Mouse (Mus musculus): ENCODE measurements around the gene Adam6b.
"Not testable (repeated sequence)": the region's sequence is repeated elsewhere in the genome, so short reads cannot be mapped to it uniquely, and the experiment has no call there.

Adam6b gene

DNA sequence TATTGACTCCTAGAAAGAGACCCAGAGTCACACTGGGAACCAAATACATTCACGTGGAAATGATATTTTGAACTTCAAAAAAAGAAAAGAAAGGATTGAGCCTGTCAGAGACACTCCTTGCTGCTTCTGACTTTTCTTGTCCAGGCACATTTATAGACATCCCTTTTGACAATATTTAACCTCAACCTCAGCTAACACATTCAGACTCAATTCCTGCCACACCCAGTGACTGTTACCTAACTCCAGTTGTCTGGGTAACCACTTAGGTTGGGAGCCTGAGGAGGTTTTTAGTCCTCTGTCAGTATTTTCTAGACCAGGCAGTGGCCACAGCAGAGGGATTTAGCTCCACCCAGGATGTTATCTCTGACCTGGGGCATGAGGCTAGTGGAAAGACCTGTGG is at the start of gene Adam6b:
Gene Adam6b, plus strand, starts transcription at position 301 of the 400 bp plus-strand sequence.
- DNase-seq (ENCODE audit: low spot score in 2 of 2): not testable (repeated sequence)

DNA sequence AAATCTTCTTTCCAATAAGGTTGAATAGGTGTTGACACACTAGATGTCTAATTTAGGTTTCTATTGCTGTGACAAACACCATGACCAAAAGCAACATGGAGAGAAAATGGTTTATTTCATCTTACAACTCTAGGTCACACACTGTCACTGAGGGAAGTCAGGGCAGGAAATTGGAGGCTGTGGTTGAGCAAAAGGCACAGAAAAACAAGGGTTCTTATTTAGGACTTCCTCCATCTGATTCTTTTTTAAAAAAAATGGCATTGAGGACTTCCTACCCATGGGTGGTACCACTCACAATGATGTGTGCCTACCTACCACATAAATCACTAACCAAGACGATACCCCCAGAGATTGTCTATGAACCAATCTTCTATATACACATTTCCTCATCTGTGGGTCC is 43.2 kb upstream of the Adam6b start:
- DNase-seq (ENCODE audit: low spot score in 2 of 2): no peak

DNA sequence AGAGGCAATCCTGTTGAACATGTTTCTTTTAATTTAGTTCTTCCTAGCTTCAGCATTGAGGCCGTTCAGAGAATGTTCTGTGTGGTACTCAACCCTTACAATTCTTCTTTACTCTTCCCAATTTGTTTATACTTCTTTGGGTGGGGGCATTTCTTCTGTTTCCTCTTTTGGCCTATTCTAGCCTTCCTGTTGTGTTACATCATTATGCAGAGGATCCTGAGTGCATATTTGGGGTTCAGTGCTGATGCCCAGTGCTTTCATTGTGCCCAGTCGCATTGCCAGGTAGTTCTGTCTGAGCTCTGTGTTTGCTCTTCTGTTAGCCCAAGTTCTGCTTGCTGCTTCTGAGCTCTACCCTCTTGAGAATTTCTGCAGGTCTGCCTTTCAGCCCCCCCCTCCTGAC is 13.1 kb upstream of the Adam6b start:
- DNase-seq (ENCODE audit: low spot score in 2 of 2): no peak

DNA sequence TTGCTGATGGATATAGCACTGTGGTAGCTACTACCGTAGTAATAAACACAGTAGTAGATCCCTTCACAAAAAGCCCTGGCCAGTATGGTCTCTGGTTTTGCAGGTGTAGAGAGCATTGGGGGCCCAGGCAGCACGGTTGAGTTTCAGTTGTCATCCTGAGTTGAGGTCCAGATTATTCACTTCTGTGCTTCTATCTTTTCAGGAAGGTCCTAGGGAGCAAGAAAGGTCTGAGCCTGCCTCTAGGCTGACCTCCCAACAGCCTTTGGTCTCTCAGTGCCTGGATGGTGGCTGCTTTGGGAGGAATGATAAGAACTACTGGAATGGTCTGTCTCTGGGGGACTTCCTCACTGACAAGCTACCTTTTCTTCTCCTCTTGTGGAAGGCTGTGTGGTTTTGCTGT is 7.2 kb upstream of the Adam6b start:
- no peak for DNase-seq (ENCODE audit: low spot score in 2 of 2)

DNA sequence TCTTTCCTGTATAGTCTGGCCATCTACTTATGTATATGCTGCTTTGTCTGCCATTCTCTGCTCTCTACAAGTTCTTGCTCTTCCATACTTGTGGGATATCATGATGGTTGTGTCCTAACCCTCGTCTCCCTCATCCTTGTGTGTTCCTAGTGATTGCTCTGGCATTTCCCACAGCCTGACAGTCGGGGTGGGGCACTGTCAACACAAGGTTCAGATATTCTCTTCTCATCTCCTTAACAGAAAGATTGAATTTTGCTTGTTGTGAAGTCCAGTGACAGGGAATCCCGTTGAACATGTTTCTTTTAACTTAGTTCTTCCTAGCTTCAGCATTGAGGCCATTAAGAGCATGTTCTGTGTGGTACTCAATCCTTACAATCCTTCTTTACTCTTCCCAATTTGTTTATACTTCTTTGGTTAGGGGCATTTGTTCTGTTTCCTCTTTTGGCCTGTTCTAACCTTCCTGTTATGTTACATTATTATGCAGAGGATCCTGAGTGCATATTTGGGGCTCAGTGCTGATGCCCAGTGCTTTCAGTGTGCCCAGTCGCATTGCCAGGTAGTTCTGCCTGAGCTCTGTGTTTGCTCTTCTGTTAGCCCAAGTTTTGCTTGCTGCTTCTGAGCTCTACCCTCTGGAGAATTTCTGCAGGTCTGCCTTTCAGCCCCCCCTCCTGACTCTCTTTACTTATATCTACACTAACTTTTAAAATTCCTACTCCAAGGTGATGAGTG is 6.5 kb upstream of the Adam6b start:
- DNase-seq (ENCODE audit: low spot score in 2 of 2): no peak

DNA sequence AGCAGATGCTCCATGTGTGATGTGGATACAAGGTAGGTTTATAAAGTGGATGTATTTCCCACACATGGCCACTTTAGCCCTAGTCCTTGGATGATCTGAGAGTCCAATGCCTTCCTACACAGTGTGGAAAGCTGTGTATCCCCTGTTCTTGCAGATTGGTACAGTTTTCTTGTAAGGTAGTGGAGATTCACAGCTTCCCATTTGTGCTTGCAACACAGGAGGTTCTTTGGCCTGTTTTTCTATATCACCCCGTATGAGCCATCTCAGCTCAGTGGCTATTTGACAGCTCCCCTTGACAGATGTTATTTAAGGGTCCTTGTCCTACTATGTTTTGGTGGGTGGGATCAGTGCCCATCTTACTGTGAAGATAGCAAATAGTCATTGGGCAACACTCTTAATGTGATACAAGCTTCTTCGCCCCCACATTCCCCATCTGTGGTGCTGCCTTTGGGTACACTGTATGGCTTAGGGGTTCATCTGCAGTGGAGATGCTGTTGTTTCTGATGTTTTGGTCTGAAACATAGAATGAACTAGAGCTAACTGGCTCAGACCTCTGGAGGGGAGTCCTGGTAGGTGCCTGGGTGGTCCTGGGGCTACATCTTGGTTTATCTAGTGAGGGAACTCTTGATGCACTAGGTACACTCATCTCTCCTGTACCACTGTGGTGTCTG is 5.7 kb upstream of the Adam6b start:
- DNase-seq (ENCODE audit: low spot score in 2 of 2): no peak

- DNase-seq (ENCODE audit: low spot score in 2 of 2): no peak
These were observed 4.3 kb upstream of the Adam6b start for GRCm38 (mm10) chr12:113484971-113485485.

GRCm38 (mm10) chr12:113487693-113488092 is 1.6 kb upstream of the Adam6b start:
- DNase-seq (ENCODE audit: low spot score in 2 of 2): peak; percentile 20 to 31

DNA sequence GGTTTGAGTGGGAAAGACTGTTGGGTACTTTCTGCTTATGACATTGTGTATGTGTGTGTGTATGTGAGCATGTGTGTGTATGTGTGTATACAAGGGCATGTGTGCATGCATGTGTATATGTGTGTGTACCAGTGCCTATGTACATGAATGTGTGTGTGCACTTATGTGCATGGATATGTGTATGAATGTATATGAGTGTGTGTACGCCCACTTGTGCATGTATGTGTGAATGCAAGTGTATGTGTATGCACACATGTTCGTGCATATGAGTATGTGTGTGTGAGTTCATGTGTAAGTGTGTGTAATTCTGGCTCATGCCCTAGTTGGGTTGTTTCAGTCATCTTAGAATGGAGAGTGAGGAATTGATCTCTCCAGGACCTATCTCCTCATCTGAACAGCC is 36.6 kb downstream of the Adam6b start:
- DNase-seq (ENCODE audit: low spot score in 2 of 2): no peak

Measured in spleen, postnatal 14 days (tissue).